Mouse (Mus musculus) midbrain, embryonic 10.5 days (tissue): ENCODE measurements around the gene Nod1. TPM values are rescaled to one million over a fixed set of nuclear protein-coding genes. Genes with fewer than 3 reads are reported as not detected.

ENCODE experiments used
- DNase-seq: peaks from one replicate; pipeline ENCODE4 v3.0.0-alpha.2; 2017; ENCODE audit warnings: low spot score
- H3K27ac ChIP-seq: fragments of 300-500 bp; sonication (generic); replicated peaks from 2 replicates; pipeline ENCODE4 v1.5.1; 2016; ENCODE audit warnings: mild to moderate bottlenecking
- H3K27me3 ChIP-seq: fragments of 300-500 bp; sonication (generic); 2 replicates; pipeline ENCODE4 v1.6.1; 2016; ENCODE audit warnings: low read depth, mild to moderate bottlenecking; ENCODE audit not compliant: poor library complexity, severe bottlenecking
- H3K36me3 ChIP-seq: fragments of 300-500 bp; sonication (generic); 2 replicates; pipeline ENCODE4 v1.6.1; 2016; ENCODE audit warnings: mild to moderate bottlenecking, moderate library complexity
- H3K4me1 ChIP-seq: fragments of 300-500 bp; sonication (generic); 2 replicates; pipeline ENCODE4 v1.6.1; 2016
- H3K4me3 ChIP-seq: fragments of 300-500 bp; sonication (generic); 2 replicates; pipeline ENCODE4 v1.5.1; 2016; ENCODE audit warnings: mild to moderate bottlenecking, moderate library complexity
- H3K9me3 ChIP-seq: fragments of 300-500 bp; sonication (generic); replicated peaks from 2 replicates; pipeline ENCODE4 v1.6.1; 2016; ENCODE audit warnings: mild to moderate bottlenecking
- WGBS: fragments of 180-500 bp; shearing (Covaris S2); methylation state at CpG from one replicate; pipeline ENCODE4 v1.1.7; 2016; 5-methylcytosine and 5-hydroxymethylcytosine counted together
- polyA plus RNA-seq: library from polyadenylated mRNA; unstranded; fragments of >200 nt; fragmentation: Nextera tagmentation; extraction: Ambion mirVana; gene quantifications from 2 replicates; pipeline ENCODE4 v1.2.1, GENCODE M21; 2016

Nod1 gene
- polyA plus RNA-seq, 1 experiment from 2014 or later, result 1.3 TPM

DNA sequence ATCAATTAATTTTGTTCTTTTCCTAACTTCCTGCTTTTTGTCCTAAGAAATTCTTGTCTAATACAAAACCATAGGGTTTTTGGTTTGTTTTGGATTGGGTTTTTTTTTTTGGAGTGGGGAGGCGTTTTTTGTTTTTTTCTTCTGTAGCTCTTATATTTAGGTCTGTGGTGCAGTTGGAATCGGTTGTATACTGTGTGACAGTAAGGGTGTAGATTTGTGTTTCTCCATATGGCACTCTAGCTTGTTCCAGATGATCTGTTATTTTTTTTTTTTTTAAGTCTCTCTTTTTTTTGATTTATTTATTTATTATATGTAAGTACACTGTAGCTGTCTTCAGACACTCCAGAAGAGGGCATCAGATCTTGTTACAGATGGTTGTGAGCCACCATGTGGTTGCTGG, 72.2 kb downstream of the Nod1 start:
- H3K4me1 ChIP-seq, result no peaks in the 10 kb centered on the region
- H3K36me3 ChIP-seq, result no peaks in the 10 kb centered on the region
- no peak for DNase-seq
- no peak overlapping the region for H3K27ac ChIP-seq
- no peaks in the 10 kb centered on the region for H3K27me3 ChIP-seq
- 89% methylated on average over 2 of the region's 2 CpGs for WGBS
- H3K4me3 ChIP-seq, result no peak overlapping the region
- no peaks in the 10 kb centered on the region for H3K9me3 ChIP-seq

DNA sequence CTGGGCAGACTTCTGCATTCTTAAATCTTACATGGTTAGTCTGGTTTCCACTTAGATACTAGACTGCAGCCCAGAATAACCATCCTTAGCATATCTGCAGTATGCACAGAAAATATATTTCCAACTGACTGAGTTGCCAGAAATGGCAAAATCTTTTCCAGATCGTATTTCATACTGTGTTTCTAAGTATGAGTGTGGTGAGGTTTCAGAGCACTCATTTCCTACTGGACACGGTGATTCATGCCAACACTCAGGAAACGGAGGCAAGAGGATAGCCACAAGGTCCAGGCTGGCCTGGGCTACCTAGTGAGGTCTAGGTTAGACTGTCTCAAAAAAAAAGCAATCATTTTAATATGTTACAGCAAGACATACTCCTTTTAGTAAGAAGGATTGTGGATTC, 81.0 kb downstream of the Nod1 start:
- Histone ChIP-seq H3K36me3 (no peaks in the 10 kb centered on the region), H3K27ac (no peak overlapping the region), H3K4me1 (peaks cover 9% of the 10 kb centered on the region), H3K27me3 (no peaks in the 10 kb centered on the region), H3K9me3 (no peaks in the 10 kb centered on the region), H3K4me3 (no peak overlapping the region)
- 91% methylated on average over 3 of the region's 3 CpGs for WGBS
- DNase-seq, result no peak

DNA sequence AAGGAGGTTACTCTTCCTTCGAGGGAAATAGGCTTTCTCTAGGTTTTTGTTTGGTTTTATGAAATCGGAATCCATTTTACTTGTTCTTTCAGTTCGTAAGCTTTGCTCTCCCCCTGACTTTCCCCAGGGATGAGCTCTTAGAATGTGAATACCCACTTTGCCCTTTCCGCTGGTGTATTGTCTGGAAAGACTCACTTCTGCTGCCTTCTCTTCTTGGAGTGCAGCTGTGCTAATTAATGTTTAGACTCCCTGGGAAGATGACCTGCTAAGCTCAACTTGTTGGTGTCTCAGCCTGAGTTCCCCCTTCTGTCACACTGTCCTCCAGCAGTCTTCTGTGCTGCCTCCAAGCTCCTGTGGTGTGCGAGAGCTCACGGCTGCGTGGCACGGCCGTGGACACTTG, 82.2 kb downstream of the Nod1 start:
- Histone ChIP-seq H3K4me3 (no peak overlapping the region), H3K27ac (0 out of 2 replicates have a peak overlapping the region, but pooled peaks have one; percentile 52), H3K4me1 (peaks cover 9% of the 10 kb centered on the region), H3K36me3 (no peaks in the 10 kb centered on the region), H3K27me3 (no peaks in the 10 kb centered on the region), H3K9me3 (no peaks in the 10 kb centered on the region)
- WGBS, result 50% methylated on average over 9 of the region's 9 CpGs
- DNase-seq, result no peak

DNA sequence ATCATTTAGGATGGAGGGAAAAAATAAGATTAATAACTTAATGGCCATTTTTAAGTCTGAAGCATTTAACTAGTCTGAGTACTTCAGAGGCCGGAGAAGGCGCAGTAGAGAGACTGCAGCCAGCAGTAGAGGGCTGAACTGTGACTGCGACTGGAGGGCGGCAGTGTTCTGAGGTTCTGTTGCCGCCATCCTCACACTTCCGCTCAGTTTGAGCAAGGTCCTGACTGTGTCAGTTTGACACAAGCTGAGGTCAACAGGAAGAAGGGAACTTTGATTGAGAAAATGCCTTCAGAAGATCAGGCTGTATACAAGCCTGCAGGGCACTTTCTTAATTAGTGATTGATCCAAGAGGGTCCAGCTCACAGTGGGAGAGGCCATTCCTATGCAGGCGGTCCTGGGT, 86.2 kb downstream of the Nod1 start:
- Histone ChIP-seq H3K9me3 (no peaks in the 10 kb centered on the region), H3K27ac (no peak overlapping the region), H3K36me3 (no peaks in the 10 kb centered on the region), H3K4me1 (peaks cover 9% of the 10 kb centered on the region), H3K27me3 (no peaks in the 10 kb centered on the region), H3K4me3 (no peak overlapping the region)
- no peak for DNase-seq
- 74% methylated on average over 7 of the region's 7 CpGs for WGBS

DNA sequence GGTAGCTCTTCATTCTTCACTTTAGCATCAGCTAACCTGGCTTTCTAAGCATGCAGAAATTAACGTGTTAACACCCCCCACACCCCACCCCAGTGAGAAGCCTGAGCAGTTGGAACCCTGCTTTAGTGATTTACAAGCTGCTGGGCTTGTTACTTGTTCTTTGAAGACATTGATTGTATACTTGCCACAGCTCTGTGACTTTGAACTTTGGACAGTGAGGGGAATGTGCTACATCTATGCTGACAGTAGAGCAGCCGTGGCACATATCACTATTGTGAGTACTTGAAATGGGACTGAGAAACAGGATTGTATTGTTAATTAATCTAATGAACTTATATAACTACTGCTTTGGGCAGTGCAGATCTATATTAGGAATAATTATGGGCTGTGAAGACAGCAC, 89.0 kb downstream of the Nod1 start:
- H3K4me1 ChIP-seq, result no peaks in the 10 kb centered on the region
- 0 out of 2 replicates have a peak, but pooled peaks cover 5% of the 10 kb centered on the region for H3K36me3 ChIP-seq
- DNase-seq, result no peak
- no peak overlapping the region for H3K27ac ChIP-seq
- WGBS, result 94% methylated on average over 2 of the region's 2 CpGs
- H3K27me3 ChIP-seq, result no peaks in the 10 kb centered on the region
- H3K4me3 ChIP-seq, result no peak overlapping the region
- H3K9me3 ChIP-seq, result no peaks in the 10 kb centered on the region

DNA sequence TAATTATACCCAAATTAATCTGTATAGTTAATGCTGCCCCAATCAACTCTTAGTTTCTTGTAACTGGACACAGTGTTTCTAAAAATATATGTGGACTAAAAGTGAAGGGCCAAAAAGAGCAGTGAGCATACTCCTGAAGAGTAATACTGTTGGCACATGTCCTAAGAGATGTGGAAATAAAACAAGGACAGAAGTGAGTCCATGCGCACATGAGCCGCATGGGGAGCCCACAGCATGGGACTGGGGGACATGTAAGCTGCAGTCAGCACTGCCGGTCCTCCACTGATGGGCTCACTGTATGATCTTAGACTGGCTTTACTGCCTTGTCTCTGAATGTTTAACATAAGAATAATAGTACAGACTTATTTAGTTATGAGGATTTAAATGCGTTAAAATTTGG, 92.3 kb downstream of the Nod1 start:
- Histone ChIP-seq H3K9me3 (no peaks in the 10 kb centered on the region), H3K4me1 (0 out of 2 replicates have a peak, but pooled peaks cover 2% of the 10 kb centered on the region), H3K4me3 (no peak overlapping the region), H3K36me3 (0 out of 2 replicates have a peak, but pooled peaks cover 6% of the 10 kb centered on the region), H3K27me3 (no peaks in the 10 kb centered on the region), H3K27ac (no peak overlapping the region)
- WGBS, result 95% methylated on average over 4 of the region's 4 CpGs
- DNase-seq, result no peak

DNA sequence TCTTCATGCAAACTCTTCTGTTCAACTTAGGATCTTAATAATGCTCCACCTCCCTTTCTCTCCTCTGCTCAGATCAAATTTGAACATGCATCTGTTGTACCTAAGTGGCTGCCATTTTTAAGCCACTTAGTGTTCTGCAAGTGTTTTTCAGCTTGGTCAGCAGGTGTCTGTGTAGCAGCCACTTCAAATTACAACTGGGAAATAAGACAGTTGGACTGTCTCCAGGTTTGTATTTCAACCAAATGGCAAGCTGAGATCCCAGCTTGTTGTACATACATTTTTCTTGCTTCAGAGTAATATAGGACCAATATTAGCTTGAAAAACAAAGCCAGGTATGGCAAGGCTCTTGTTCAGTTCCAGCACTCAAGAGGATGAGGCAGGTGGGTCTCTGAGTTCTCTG, 93.9 kb downstream of the Nod1 start:
- no peaks in the 10 kb centered on the region for H3K27me3 ChIP-seq
- H3K27ac ChIP-seq, result no peak overlapping the region
- H3K4me3 ChIP-seq, result no peak overlapping the region
- 0 out of 2 replicates have a peak, but pooled peaks cover 6% of the 10 kb centered on the region for H3K36me3 ChIP-seq
- DNase-seq, result no peak
- H3K9me3 ChIP-seq, result no peaks in the 10 kb centered on the region
- H3K4me1 ChIP-seq, result 0 out of 2 replicates have a peak, but pooled peaks cover 2% of the 10 kb centered on the region

DNA sequence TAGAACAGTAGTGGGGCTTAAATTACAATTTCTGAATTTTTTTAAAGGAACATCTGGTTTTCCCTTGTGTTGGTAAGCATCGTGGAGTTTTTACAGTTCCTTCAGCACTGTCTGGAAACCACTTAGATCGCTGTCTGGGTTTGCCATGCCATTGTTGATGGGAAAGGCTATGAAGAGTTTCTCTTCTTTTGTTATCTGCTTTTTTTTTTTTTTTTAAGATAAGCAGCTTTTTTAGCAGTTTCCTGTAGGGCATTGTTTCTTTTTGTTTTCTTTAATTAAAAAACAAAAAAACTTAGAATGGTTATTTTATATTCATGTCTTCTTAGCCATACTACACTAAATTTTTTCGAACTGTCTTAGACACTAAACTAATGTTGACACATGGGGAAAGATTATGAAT, 94.8 kb downstream of the Nod1 start:
- Histone ChIP-seq H3K27me3 (no peaks in the 10 kb centered on the region), H3K9me3 (no peaks in the 10 kb centered on the region), H3K4me1 (0 out of 2 replicates have a peak, but pooled peaks cover 2% of the 10 kb centered on the region), H3K27ac (no peak overlapping the region), H3K4me3 (no peak overlapping the region), H3K36me3 (0 out of 2 replicates have a peak, but pooled peaks cover 6% of the 10 kb centered on the region)
- no peak for DNase-seq
- WGBS, result 92% methylated on average over 3 of the region's 3 CpGs

DNA sequence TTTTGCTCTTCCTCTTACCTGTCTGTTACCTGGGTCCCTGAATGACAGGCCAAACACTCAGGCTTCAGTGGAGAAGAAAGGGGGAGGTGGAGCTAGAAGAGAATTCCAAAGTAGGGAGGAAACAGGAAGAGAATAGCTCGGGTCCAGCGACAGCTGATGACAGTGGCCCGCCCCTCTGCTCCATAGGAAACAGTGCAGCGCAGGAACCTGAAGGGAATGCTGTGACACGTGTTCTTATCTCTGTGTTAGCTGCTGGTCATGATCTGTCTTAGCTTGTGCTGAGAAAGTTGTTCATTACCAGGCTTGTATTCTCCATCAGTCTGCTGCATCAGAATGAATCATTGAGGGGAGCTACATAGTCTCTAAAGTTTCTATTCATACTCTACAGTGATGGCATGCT, 95.6 kb downstream of the Nod1 start:
- DNase-seq, result no peak
- Histone ChIP-seq H3K9me3 (no peaks in the 10 kb centered on the region), H3K36me3 (0 out of 2 replicates have a peak, but pooled peaks cover 6% of the 10 kb centered on the region), H3K27me3 (no peaks in the 10 kb centered on the region), H3K4me1 (0 out of 2 replicates have a peak, but pooled peaks cover 2% of the 10 kb centered on the region), H3K27ac (no peak overlapping the region), H3K4me3 (no peak overlapping the region)
- WGBS, result 54% methylated on average over 5 of the region's 5 CpGs

Other genes with a start within 250 kb of the Nod1 start
- gene Znrf2, start 155.7 kb downstream of the Nod1 start, polyA plus RNA-seq, result 2.2 and 2.4 TPM in 2 replicates
- 12.7 and 15.7 TPM in 2 replicates for gene Ggct, start 20.3 kb upstream of the Nod1 start, polyA plus RNA-seq
- gene Gars, start 65.4 kb upstream of the Nod1 start, polyA plus RNA-seq, result 228 and 233 TPM in 2 replicates
- 0.21 and 0.30 TPM in 2 replicates for gene Crhr2, start 160.4 kb upstream of the Nod1 start, polyA plus RNA-seq
- gene Inmt, start 202.4 kb upstream of the Nod1 start, polyA plus RNA-seq, result 0.62 and 2.0 TPM in 2 replicates
- gene Mindy4, start 230.8 kb upstream of the Nod1 start, polyA plus RNA-seq, result 23.3 and 27.1 TPM in 2 replicates